Mouse (Mus musculus): ENCODE measurements around the gene Gdf7.

The Gdf7 gene

GRCm38 (mm10) chr12:8299143-8300110, 2.3 kb downstream of the Gdf7 start:
- no peak for DNase-seq (ENCODE audit: extremely low read depth, low read depth, low spot score)

GRCm38 (mm10) chr12:8298361-8299142, 3.2 kb downstream of the Gdf7 start:
- no peak for DNase-seq (ENCODE audit: extremely low read depth, low read depth, low spot score)

GRCm38 (mm10) chr12:8297586-8298214, 4.1 kb downstream of the Gdf7 start:
- DNase-seq (ENCODE audit: extremely low read depth, low read depth, low spot score): no peak

GRCm38 (mm10) chr12:8296154-8296553, 5.6 kb downstream of the Gdf7 start:
- no peak for DNase-seq (ENCODE audit: extremely low read depth, low read depth, low spot score)

- DNase-seq (ENCODE audit: extremely low read depth, low read depth, low spot score): no peak
Observed at GRCm38 (mm10) chr12:8295307-8295913, 6.3 kb downstream of the Gdf7 start.

- peak; percentile 16 for DNase-seq (ENCODE audit: extremely low read depth, low read depth, low spot score)
Observed at GRCm38 (mm10) chr12:8291157-8291853, 10.4 kb downstream of the Gdf7 start.

GRCm38 (mm10) chr12:8289499-8289898, 12.3 kb downstream of the Gdf7 start:
- no peak for DNase-seq (ENCODE audit: extremely low read depth, low read depth, low spot score)

GRCm38 (mm10) chr12:8289099-8289498, 12.7 kb downstream of the Gdf7 start:
- DNase-seq (ENCODE audit: extremely low read depth, low read depth, low spot score): no peak

GRCm38 (mm10) chr12:8287970-8288369, 13.8 kb downstream of the Gdf7 start:
- DNase-seq (ENCODE audit: extremely low read depth, low read depth, low spot score): no peak

GRCm38 (mm10) chr12:8281225-8282017, 20.3 kb downstream of the Gdf7 start:
- no peak for DNase-seq (ENCODE audit: extremely low read depth, low read depth, low spot score)

- no peak for DNase-seq (ENCODE audit: extremely low read depth, low read depth, low spot score)
Observed at GRCm38 (mm10) chr12:8275424-8275823, 26.3 kb downstream of the Gdf7 start.

GRCm38 (mm10) chr12:8273471-8274171, 28.1 kb downstream of the Gdf7 start:
- DNase-seq (ENCODE audit: extremely low read depth, low read depth, low spot score): no peak

GRCm38 (mm10) chr12:8271405-8271804, 30.3 kb downstream of the Gdf7 start:
- no peak for DNase-seq (ENCODE audit: extremely low read depth, low read depth, low spot score)

- no peak for DNase-seq (ENCODE audit: extremely low read depth, low read depth, low spot score)
Observed at GRCm38 (mm10) chr12:8269627-8270026, 32.1 kb downstream of the Gdf7 start.

GRCm38 (mm10) chr12:8266311-8266710, 35.4 kb downstream of the Gdf7 start:
- DNase-seq (ENCODE audit: extremely low read depth, low read depth, low spot score): no peak

- DNase-seq (ENCODE audit: extremely low read depth, low read depth, low spot score): no peak
Observed at GRCm38 (mm10) chr12:8260297-8260696, 41.5 kb downstream of the Gdf7 start.
